Mouse (Mus musculus) kidney, adult 9 months (tissue): ENCODE results near the gene Spx.
A peak's percentile ranks its signal among the peaks of the same experiment; 100 is the strongest.

ENCODE experiments used
- DNase-seq: peaks from one replicate; pipeline ENCODE4 v3.0.0; 2022

The Spx gene

DNA sequence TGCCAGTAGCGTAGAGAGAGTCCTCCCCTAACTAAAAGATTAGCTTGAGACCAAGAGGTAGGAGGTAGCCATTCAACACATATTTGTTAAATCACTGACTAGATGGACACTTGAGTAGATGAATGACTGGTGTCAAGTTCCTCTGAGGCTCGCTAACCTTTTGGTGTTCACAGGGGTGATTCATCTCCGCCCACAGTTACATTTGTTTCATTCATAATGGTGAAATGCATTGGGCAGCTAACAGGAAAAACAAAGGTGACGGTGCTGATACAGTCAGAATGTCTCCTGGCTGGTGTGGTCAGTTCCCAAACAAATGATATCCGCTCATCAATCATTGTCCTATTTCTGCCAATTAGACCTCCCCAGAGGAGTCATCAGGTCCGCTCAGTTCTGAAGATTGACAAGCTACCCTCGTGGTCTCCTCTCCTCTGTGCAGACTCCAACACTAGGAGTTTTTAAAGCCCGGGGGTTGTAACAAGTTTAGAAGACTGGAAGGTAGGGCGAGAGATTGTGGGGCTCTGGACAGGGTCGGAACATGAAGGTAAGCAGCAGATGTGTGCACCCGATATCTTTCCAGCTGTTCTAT lies at the start of gene Spx:
Spx (plus strand) TSS at position 536 of the 586 bp plus-strand sequence.
- no peak for DNase-seq

DNA sequence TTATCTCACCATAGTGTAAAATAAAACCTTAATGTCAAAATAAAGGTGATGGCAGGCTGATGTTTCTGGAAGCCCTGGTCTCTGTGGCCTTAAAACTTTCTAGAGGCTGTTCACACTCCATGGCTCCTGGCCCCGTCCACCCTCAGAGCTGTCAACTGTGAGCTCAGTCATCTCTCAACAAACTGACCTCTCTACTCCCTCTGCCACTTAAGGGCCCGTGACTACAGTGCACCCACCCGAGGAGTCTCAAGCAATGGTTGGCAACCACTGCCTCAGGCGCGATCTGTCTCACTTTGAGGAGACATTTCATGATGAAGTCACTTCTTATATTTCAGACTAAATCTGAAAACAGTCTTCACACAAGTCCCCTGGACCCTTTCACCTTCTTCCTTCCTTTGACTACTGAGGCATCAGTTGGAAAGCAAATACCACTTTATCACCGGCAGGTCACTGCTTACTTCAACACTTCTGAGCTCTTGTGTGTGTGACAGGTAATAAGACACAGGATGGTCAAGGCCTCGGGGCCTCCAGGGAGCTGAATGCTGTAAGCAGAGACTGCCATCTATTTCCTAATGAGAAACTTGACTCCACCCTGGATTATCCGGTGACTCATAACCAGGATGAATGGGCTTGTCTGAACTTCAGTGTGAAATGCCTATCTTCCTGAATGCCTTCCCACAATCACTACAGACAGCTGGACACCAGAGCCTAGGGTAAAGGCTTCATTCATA lies 47.3 kb upstream of the Spx start:
- no peak for DNase-seq

DNA sequence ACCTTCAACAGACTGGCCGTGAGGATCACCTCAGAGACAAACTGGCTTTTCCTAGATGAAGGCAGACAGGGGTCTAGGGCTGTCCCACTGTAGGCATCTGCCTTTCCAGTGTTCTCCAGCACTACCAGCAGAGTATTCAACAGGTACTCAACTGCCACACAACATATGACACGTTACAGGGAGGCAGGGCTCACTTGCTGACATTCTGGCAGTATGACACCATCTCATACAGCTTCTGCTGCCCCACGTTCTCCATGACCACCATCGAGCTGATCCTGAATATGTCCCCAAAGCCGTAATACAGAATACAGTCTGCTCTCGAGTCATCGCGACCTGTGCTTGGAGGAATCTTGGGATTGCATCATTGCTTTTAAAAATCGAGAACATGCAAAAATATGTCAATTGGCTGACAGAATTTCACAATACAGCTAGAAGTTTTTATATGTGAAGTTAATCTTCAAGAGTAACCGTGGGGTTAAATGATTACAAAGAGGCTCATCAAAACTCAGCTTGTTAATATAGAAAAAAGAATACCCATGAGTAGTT lies 46.7 kb upstream of the Spx start:
- DNase-seq = no peak

DNA sequence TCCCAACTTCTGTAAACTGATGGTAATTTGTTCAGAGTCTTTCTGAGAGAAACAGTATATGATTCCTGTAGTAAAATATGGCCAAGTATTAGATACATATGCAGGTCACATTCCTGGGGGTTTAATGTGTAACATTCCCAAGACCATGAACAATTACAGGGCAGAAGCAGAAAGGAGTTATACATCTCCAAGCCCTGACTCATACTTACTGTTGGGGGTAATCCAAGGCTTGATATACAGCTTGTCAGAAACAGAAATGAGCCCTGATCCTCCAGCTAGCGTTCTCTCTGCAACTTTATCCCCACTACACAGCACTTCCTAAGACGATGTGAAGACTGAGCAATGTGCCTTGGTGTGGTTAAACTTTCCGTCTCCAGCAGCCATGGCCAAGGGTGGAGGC lies 45.7 kb upstream of the Spx start:
- DNase-seq = no peak

DNA sequence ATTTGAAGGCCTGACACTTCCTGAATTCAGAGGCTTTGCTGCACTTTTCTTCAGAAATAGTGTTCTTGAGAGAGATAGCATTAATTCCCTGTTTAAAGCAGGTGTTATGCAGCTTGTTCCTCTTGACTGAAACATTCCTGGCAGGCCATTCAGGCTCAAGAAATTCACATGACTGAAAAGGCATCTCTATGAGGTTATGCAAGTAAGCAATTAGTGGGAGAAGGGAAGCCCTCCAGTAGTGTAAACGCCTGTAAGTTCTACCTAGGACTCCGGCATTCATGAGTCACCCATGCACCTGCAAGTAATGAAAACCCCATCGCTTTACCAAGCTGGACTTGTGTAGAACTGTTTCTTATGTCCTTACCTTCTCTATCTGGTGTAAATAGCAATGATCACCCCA lies 43.7 kb upstream of the Spx start:
- no peak for DNase-seq

DNA sequence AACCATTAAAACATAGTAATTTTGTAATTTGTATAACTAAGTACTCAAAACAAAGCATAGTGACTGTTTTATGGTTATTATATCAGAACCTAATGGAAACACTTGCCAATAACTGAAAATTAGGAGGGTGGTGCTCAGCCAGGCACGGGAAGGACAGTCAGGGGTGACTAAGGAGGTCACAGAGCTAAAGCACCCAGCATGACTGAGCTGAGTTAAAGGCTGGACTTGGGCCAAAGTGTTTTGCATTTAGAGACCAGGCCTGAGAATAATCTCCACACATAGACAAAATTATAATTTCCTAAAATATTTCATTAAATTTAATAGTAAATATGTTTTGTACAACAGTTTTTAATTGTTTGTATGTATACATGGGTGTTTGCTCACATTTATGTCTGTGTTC lies 36.2 kb upstream of the Spx start:
- no peak for DNase-seq

DNA sequence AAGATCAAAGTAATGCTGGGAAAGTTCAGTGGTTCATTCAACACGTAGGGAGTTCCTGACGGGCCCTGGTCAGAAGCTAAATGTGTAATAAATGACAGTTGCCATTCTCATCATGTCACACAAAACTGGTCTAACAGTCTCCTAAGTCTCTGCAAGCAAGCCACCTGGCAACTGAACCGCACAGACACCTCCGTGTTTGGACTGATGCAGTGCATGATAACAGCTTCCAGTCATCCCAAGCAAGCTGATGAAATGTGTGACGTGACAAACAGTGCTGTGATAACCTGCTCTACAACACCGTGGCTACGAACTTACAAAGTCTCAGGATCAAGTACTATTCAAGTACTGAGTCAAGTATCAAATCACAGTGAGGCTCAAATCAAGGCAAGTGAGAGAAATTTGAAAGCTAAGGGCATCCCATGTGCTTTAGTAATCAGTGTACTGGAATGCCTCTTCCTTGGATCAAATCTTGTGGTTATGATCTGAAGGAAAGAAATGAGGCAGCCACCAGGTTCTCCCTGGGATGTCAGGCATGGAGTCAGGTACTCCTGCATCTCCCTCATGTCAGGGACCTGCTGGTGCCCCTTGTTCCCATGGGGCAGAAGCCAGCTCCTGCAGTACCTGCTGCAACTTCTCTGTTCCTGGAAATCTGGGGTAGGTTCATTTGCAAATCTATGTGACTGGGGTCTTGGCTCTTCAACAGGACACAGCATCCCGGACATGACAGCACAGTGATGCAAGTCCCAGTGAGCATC lies 34.5 kb upstream of the Spx start:
- DNase-seq = no peak

DNA sequence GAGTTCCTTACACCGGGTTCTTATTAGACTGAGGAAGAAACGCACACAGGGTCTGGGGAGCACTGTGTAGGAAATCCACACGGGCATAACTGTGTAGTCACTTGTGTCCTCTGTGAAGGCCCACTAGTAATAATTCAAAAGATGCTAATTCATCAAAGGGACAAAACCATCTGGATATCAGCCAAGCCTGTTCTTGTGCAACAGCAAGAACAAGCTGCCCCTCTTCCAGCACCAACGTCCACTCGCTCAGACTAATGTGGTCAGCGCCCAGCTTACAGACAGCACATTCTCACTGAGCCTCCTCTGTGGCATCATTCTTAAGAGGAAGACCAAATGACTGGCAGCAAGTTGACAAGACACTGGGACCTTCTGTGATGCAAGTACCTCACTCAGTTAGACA lies 33.3 kb upstream of the Spx start:
- no peak for DNase-seq

DNA sequence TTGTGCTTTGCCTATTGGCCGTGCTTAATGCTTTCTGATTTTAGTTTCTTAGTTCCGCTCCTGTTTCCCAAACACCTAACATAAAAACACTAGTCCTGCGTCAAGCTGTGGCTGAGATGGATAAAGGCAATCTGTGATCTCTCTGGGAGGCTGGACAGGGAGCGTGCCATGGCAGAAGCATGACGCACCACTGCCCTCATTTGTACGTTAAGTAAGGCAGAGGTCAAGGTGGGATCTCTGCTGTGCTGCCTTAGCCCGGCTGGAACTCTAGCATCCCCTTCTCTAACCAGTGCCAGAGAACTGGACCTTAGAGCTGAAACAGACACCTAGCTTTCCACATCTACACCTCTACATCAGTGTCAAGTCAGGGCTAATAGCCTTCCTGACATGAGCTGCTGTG lies 31.6 kb upstream of the Spx start:
- no peak for DNase-seq

DNA sequence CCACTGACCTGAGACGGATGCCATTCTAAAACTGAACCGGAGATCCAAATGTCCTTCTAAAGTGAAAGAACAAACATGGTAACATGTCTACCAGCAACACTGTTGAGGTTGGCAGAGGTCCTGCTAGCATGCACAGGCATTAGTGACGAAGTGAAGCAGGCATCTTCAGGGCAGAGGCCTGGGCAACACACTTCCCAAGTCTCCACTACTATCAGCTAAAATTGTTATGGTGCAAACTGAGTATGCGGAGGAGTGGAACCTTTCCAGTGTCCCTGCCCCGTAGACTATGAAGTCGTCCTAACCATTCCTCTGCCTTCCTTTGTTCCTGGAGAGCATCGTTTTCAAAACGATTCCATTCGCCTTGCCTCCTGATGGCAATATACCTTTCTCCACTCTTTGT lies 28.7 kb upstream of the Spx start:
- DNase-seq = no peak

DNA sequence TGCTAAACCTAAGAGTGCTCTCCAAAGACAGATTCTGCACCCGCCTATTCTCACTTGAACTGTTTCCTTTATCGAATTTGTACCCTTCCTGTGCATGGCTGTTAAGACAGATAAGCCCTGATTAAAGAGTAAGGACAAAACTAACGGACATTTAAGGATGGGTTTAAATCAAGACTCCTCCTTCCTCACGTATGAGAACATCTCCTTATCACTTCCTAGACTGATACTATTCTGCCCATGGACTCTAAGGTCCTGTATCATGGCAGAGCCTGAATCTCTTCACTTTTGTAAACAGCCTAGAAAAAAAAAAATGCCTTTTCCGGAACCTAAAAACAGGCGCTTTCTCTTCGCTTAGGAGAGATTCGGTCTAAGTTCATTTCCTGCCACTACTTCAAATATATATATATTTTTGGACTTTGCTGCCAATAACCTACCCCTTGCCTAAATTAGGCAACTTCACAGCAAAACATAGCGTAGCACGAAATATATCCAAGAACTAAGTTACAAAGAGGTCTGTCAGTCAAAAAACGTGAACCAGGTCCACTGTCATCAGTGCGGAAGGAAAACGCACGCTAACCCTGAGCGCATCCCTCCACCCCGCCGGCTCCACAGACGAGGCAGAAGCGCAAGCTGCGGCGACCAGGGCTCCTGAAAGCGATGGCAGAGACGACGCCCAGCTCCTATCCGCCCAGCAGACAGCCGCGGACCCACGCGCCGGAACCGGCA lies 26.8 kb upstream of the Spx start:
- no peak for DNase-seq

DNA sequence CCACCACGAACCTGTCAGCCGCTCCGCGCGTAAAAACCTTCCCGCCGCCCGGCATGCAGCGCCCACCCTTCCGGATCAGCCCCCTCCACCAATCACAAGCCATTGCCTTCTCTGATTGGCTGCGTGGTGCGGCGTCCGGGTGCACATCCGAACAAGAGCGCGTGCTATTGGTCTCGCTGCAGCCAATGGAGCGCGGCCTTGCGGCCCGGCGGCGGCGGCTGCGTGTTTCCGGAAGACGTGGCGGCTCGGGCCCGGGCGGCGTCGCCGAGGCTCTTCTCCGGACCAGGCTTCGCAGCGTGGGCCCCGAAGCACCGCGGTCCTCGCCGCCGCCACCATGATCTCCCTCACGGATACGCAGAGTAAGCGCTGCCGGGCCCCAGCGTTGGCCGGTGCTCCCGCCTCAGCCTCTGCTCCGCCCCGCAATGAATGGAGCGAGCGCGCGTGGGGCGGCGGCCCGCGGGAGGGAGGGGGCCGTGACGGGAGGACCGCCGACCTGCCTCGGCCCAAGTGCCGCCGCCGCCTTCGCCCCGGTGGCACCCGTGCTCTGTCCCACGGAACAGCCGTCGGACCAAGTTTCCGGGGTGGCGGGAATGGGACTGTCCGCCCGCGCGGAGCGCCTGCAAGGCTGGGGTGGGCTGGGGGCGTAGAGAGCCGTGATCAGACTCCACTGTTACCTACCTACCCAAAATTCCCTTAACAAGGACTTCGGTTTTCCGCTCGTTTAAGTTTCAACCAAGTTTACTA lies 26.1 kb upstream of the Spx start, which contains the start of the genes Recql and Golt1b:
Recql (minus strand) TSS at position 77 of the 744 bp plus-strand sequence.
Golt1b (plus strand) TSS at position 211 of the 744 bp plus-strand sequence.
- DNase-seq = peak; percentile 98

DNA sequence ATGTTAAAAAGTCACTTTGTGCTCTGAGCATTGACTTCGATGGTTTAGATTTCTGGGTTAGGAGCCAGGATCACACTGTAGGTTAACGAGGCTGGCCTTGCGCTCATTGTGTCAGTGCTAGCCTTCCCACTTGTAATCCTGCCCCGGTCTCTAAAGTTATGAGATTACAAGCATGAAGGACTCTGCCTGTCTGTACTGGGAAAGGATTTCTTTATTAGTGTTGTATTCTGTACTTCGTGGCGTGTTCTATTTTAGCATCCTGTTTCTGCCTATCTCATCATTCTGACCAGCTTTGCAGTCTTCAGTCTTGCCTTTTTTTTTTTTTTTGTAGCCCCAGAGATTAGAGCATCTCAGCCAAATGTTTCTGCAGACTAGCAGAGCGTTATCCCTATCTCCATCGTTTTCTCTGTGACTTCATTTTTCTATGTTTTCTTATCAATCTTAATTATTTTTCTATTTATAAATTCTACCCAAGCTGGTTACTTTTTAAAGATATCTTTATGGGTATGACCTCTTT lies 25.4 kb upstream of the Spx start:
- DNase-seq = peak; percentile 17

DNA sequence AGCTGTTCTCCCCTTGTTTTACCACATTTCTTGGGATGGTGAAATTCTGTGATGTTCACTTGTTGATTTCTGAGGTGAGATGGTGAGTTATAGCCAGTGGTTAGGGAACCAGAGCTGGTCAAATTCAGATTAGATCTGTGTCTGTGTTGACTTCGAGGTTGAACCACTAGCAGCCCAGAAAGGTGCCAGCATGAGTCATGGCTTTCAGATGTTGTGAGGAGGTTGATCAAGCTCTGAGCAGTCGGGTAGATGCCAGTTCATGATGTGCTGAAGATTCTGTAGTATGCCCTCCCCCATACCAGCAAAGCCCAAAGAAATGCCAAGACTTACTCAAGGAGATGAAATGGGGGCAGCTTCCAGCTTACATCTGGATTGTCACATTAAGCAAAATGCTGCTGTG lies 24.1 kb upstream of the Spx start:
- no peak for DNase-seq

DNA sequence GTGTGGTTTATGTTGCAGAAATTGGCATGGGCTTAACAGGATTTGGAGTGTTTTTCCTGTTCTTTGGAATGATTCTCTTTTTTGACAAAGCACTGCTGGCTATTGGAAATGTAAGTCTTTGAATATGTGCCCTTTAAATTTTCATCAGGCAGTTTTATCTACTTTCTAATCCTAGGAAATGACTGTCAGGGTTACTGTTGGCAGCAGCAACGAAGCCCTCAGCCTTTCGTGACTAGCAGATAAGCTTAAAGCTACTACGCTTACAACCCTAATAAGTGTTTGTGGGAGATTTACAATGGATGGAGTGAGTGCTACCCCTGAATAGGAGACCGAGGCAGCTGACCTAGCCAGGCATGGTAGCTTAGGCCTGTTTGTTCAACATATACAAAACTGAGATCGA lies 20.9 kb upstream of the Spx start:
- DNase-seq = no peak

DNA sequence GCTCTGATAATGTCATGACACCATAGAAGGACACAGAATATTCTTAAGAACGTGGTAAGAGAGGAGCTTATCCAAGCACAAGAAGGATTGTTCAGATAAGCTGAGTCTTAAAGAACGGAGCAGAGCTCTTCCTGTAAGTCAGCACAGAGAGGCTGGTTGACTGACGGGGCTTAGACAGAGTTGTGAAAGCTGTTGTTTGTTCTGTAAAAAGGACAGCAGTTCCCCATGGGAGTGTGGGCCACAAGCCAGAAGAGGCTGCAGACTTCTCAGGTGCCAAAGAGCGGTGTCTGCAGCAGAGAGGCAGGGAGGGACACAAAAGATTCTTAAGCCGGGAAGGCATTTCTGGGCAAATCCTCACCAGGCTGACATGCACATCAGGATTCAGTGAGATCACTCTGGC lies 18.6 kb upstream of the Spx start:
- DNase-seq = no peak

DNA sequence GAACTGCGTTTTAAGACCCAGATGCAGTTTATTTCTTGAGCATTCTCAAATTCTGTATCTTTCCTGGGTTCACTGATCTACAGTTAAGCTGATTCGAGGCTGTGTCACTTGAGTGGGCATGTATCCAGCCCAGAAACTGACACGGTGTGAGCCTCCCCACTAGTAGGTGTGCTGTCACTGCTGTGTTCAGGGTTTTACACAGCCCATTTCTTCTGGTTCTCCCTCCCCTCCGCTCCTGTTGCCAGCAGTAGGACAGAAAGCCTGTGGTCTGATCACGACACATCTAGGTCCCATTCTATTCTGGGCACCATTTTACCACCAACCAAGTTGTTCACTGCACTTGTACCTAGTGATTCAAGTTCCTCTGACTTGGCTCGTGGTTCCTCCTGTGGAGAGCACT lies 17.5 kb upstream of the Spx start:
- DNase-seq = no peak

DNA sequence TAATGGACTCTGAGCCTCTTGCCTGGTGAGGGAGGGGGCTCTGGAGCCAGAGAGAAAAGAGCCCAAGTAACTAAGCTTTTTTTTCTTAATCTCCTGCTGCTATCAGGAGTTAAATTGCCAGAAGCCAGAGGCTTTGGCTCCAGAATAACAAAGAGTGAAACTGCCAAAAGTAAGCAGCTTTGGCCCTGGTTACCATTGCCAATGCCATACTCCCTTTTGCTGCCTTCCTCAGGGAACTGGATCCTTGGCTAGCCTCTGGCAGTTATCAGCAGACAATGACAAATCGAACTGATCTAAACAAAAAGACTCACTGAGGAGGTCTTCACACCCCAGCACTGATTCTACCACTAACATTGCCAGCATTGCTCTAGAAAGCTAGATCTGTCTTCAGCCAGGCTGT lies 2.1 kb upstream of the Spx start:
- no peak for DNase-seq

DNA sequence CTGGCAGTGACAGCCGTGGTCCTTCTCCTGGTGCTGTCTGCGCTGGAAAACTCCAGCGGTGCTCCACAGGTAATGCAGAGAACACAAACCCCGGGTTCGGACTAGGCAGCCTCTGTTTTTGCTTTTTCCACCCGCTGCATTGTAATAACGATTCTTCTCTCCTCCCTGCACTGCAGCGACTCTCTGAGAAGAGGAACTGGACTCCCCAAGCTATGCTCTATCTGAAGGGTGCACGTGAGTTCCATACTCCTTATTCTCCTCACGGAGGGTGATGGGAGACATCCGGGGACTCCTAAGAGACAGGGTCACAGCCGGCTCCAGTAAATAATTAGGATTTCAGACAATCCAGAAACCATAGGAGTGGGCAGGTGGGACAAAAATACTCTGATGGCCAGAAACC lies 604 bp downstream of the Spx start:
- DNase-seq = no peak

DNA sequence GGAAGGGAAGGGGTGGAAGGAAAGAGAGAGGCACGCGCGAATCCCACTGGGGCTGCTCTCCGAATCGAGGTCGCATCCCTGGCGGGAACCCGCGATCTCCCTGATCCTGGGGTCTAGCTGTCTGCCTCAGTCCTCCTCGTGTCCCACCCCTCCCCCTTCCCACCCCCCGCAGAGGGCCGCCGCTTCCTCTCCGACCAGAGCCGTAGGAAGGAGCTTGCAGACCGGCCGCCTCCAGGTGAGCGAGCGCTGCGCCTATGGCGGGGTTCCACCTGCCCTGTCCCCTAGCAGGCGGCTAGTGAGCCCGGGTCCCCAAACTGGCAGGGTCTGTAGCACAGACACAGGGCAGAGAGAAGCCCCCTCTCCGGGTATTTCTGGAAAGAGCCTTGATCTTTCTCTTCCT lies 1.4 kb downstream of the Spx start:
- DNase-seq = no peak

DNA sequence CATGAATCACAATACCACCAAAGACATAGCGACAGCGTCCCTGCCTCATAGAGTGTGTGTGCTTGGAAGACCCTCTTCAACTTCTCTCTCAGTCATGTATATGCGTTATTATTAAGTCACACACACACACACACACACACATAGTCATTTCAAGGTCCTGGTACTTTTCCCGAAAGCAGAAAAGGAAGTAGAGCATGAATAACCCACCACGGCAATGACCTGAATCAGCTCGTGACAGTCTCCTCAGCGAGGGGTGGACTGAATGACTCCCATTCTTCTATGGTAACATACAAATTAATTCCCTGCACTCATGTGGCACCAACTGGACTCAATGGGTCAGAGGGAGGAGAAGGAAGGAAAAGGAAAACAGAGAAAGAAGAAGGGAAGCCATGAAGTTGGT lies 11.7 kb downstream of the Spx start:
- no peak for DNase-seq

DNA sequence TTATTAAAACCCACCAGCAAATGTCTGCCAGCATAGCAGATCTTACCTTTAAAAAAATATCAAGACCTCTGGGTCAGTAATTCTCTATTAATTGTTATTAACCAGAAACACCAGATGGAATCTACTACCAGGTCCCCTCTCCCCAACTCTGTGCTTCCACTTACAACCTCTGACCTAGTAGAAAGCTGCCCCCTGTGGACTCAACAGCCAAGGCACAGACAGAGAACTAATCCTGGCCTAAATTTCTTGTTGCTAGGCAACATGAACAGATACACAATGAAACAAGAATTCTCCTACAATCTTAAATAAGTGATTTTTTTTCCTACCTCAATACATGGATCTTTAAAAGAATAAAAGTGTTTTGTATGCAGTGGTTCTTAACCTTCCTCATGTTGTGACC lies 15.8 kb downstream of the Spx start:
- DNase-seq = no peak
